Mouse (Mus musculus): ENCODE data around the gene Cpeb4.

GRCm38 (mm10) chr11:31851702-31852560 lies 20.1 kb upstream of the Cpeb4 start:
- TF ChIP-seq CTCF (IDR thresholded peaks at IDR 0.05; ENCODE audit: borderline replicate concordance, insufficient read depth, low read depth, low read length) (no peak), POLR2A (IDR thresholded peaks at IDR 0.05; ENCODE audit: borderline replicate concordance, insufficient read depth, low read length) (no peak)
